Mouse (Mus musculus): ENCODE data around the gene Mycn. TPM values are rescaled to one million over a fixed set of nuclear protein-coding genes. Genes with fewer than 3 reads are reported as not detected.

Gene Mycn
- total RNA-seq, 2 experiments from 2014 or later: 4.9 to 5.9 TPM

GRCm38 (mm10) chr12:12928239-12928638 lies 13.5 kb downstream of the Mycn start:
- no peak for DNase-seq (ENCODE audit: low spot score)
- intact Hi-C loops (cut with DNase I): no loop called here

- intact Hi-C loops (cut with DNase I): no loop called here
- DNase-seq (ENCODE audit: low spot score): no peak
Measured at GRCm38 (mm10) chr12:12926975-12927527, 14.7 kb downstream of the Mycn start.

- no peak for DNase-seq (ENCODE audit: low spot score)
Measured at GRCm38 (mm10) chr12:12924446-12924845, 17.3 kb downstream of the Mycn start.

GRCm38 (mm10) chr12:12920166-12921157 lies 21.3 kb downstream of the Mycn start:
- no peak for DNase-seq (ENCODE audit: low spot score)
- intact Hi-C loops (cut with DNase I): no loop called here

More at GRCm38 (mm10) chr12:12924446-12924845, 17.3 kb downstream of the Mycn start:
- intact Hi-C loops (cut with DNase I): no loop called here

- DNase-seq (ENCODE audit: low spot score): no peak
- intact Hi-C loops (cut with DNase I): no loop called here
Measured at GRCm38 (mm10) chr12:12916298-12916697, 25.4 kb downstream of the Mycn start.

GRCm38 (mm10) chr12:12910356-12910979 lies 31.2 kb downstream of the Mycn start:
- intact Hi-C loops (cut with DNase I): no loop called here
- no peak for DNase-seq (ENCODE audit: low spot score)

GRCm38 (mm10) chr12:12909631-12910277 lies 32.0 kb downstream of the Mycn start:
- intact Hi-C loops (cut with DNase I): loop anchor here (10.0 kb wide), 1 partner anchor 225 kb away; no protein-coding TSS in a partner anchor
- no peak for DNase-seq (ENCODE audit: low spot score)

- no peak for DNase-seq (ENCODE audit: low spot score)
- intact Hi-C loops (cut with DNase I): loop anchor here (10.0 kb wide), 1 partner anchor 222 kb away; no protein-coding TSS in a partner anchor
Measured at GRCm38 (mm10) chr12:12906771-12907170, 34.9 kb downstream of the Mycn start.

- intact Hi-C loops (cut with DNase I): loop anchor here (10.0 kb wide), 1 partner anchor 222 kb away; no protein-coding TSS in a partner anchor
- DNase-seq (ENCODE audit: low spot score): no peak
Measured at GRCm38 (mm10) chr12:12906321-12906720, 35.4 kb downstream of the Mycn start.

- DNase-seq (ENCODE audit: low spot score): no peak
- intact Hi-C loops (cut with DNase I): loop anchor here (10.0 kb wide), 1 partner anchor 220 kb away; no protein-coding TSS in a partner anchor
Measured at GRCm38 (mm10) chr12:12905117-12905516, 36.6 kb downstream of the Mycn start.

GRCm38 (mm10) chr12:12904512-12904953 lies 37.2 kb downstream of the Mycn start:
- DNase-seq (ENCODE audit: low spot score): peak; percentile 72
- intact Hi-C loops (cut with DNase I): loop anchor here (5.0 to 10.0 kb wide), 2 partner anchors 97 to 220 kb away; no protein-coding TSS in a partner anchor

- DNase-seq (ENCODE audit: low spot score): no peak
- intact Hi-C loops (cut with DNase I): loop anchor here (5.0 to 10.0 kb wide), 2 partner anchors 97 to 219 kb away; no protein-coding TSS in a partner anchor
Measured at GRCm38 (mm10) chr12:12904086-12904485, 37.6 kb downstream of the Mycn start.

GRCm38 (mm10) chr12:12902403-12902802 lies 39.3 kb downstream of the Mycn start:
- no peak for DNase-seq (ENCODE audit: low spot score)
- intact Hi-C loops (cut with DNase I): loop anchor here (5.0 to 10.0 kb wide), 2 partner anchors 95 to 218 kb away; no protein-coding TSS in a partner anchor

GRCm38 (mm10) chr12:12898356-12899126 lies 43.2 kb downstream of the Mycn start:
- no peak for DNase-seq (ENCODE audit: low spot score)
- intact Hi-C loops (cut with DNase I): no loop called here

- intact Hi-C loops (cut with DNase I): no loop called here
Measured at GRCm38 (mm10) chr12:12893986-12894385, 47.7 kb downstream of the Mycn start.

GRCm38 (mm10) chr12:12886191-12886889 lies 55.4 kb downstream of the Mycn start:
- intact Hi-C loops (cut with DNase I): no loop called here
- DNase-seq (ENCODE audit: low spot score): no peak

More at GRCm38 (mm10) chr12:12893986-12894385, 47.7 kb downstream of the Mycn start:
- DNase-seq (ENCODE audit: low spot score): no peak
